Mouse (Mus musculus) adrenal gland, adult 18-20 months (tissue): ENCODE results near the gene Dmd. TPM values are rescaled to one million over a fixed set of nuclear protein-coding genes. Genes with fewer than 3 reads are reported as not detected.

Source experiments
- DNase-seq, 2 experiments: peaks; one replicate each; pipeline ENCODE4 v3.0.0; 2021 to 2022; ENCODE audit warnings: low spot score in 2 of 2
- total RNA-seq, 2 experiments: library from RNA; stranded (reverse); gene quantifications; 1 replicate in 1 of 2; 2 replicates in 1 of 2; pipeline ENCODE4 v1.2.3; 2021

Gene Dmd
- total RNA-seq, 2 experiments from 2014 or later = 22.2 to 80.6 TPM

GRCm38 (mm10) chrX:84332177-84332576 lies 1383.5 kb downstream of the Dmd start:
- DNase-seq = no peak

DNA sequence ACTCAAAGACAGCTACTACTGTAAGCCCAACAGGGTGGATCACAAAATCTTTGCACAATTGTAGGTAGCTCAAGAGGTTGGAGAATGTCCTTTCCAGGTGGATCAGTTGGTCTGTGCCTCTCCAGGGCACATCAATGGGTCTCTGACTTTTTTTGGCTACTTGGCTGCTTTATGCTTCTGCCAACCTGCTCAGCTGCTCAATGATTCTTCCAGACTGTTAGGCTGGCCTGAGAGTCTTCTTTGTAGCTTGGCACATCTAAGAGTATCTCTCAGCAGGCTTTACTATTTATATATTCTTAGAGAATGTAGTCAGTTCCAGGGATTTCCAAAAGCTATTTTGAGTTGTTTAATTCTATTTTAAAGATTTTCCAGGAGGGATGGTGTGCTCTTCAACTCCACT lies 1416.3 kb downstream of the Dmd start:
- no peak for DNase-seq

DNA sequence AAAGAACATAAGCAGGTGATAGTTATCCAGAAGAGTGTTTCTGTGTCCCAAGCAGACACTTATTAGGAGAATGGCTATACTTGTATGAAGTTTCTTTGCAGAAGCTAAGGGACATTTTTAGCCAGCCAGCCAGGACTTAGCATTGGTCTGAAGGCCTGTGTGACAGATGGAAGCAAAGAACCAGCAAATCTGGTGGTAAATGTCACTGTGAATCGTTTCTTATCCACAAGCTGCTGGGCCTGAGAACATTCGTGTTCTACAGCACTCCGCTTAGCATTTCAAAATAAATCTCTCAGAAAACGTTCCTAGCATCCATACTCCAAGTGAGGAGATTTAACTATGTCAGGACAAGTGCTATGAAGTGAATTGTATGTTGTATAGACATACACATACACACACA lies 1486.9 kb downstream of the Dmd start:
- DNase-seq = no peak

- no peak for DNase-seq
These were observed 1487.9 kb downstream of the Dmd start for GRCm38 (mm10) chrX:84436556-84436955.

- no peak for DNase-seq
These were observed 1494.3 kb downstream of the Dmd start for GRCm38 (mm10) chrX:84442996-84443395.

DNA sequence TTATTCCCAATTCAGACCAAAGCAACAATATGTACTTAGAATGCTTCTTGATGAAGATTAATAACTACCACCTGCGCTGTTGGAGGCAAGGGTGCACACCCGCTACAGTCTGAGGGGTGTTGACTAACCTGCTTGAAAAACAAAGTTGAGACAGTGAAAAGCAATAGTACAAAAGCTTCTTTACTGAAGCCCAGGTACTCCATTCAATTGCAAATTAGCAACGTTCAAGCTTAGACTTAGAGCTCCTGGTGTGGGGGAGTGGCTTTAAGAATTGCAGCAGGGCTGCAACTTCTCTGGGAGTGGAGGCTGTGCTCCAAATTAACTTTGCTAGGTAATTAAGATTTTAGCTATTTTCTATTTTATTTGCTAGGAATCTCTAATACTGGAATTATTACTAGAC lies 1495.3 kb downstream of the Dmd start:
- no peak for DNase-seq

DNA sequence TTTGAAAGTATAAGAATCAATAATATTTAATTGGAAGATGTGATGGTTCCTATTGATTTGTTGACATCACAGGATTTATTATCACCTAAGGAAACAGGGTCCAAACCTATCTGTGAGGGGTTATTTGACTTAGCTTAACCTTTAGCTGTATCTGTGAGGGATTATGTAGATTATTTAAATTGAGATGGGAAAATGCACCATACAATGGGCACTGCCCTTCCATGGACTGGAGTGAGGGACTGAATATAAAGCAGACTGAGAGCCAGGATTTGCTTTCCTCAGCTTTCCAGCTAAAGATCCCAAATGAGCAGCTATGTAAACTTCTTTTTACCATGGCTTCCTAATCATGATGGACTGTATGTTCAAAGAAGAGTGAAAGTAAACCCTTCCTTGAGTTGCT lies 1496.0 kb downstream of the Dmd start:
- no peak for DNase-seq

DNA sequence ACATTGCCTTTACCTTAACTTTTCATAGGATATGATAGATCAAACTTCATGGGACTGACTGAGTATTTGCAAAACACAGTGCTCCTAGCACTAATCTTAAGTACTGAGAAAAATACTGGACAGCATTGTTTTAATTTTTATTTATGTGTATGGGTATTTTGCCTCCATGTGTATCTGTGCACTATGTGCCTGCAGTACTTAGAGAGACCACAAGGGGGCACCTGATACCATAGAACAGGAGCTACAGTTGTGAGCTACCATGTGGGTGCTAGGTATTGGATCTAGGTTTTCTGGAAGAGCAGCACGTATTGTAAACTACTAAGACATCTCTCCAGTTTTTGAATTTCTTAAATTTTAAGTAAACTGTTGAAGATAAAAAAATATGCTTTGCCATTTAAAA lies 1505.8 kb downstream of the Dmd start:
- DNase-seq = peak in 1 of 2 experiments; percentile 15

DNA sequence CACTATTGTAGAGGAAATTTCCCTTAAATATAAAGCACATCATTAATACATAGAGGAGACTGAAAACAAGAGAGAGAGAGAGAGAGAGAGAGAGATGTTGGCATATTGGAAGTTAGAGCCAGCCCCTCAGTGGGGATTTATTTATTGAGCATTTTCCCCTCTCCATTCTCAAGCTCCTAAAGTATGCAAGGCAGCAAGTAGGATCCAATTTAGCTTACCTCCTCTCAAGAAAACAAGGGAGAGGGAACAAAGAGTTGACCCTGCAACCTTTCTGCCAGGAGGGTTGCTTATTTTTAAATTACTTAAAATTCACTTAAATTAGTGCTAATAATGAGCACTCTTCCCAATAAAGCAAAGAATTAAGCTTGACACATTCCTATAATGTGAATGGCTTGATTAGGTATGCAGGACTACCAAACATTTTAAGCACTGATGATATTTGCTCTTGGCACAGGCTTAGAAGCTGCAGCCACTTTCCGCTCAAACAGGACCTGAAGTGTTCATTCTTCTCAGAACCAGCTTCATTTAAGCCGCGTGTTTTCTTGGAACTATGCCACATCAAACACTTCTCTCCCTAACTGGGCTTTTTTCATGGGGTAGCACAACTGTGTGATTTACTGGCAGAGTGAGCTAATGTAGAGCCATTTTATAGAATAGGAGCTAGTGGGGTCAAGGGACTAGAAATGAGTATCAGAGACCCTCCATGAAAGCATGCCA lies 1566.1 kb downstream of the Dmd start:
- DNase-seq = no peak

DNA sequence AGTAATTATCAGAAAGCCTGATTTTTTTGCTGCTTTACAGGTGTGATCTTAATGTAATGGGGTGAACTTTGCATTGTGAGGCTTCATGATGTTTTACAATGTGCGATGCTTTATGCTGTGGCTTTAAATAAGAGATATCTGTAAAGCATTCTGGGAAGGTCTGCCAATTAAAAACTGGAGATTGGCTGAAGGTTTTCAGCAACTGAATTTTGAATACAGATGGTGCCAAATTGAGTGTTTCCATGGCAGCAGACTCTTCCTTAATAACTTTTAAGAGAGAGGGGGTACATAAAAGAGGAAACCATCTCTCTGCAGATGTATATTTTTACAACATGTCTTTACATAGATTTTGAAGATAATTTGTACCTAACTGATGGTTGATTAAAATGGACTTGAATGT lies 1603.3 kb downstream of the Dmd start:
- DNase-seq = no peak

DNA sequence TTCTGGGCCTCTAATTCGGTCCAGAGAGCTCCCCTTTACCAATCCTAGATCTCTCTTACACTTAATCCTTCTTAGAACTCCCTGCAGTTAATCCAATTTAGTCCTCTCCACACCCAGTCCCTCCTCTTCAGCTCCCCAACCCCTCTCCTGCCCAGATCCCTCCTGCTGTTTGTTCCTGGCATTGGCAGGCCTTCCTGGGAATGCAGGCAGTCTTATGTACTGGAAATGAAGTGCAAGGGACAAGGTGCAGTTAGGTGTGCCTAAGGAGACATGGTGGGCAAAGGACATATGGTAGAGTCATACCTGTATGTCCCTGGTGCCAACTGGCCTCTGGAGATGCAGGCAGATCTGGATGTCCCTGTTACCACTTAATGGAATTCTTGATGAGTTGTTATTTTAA lies 1604.8 kb downstream of the Dmd start:
- DNase-seq = no peak

DNA sequence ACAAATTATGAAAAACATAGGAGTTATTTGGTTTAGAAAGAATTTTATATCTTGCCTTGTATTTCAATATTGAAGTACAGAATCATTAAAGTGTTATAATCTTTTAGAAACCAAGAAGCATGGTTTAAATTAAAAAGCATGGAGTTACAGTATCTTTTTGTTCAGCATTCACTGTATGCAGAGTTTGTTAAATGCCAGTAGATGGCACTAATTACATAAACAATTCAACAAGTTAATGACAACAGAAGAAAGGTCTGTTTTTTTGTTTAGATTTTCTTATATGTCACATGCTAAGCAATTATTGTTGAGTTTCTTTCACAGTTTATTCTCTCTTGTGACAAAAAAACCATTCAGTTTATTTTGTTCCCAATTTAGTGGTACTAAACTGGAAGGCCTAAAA lies 1649.8 kb downstream of the Dmd start:
- DNase-seq = no peak

DNA sequence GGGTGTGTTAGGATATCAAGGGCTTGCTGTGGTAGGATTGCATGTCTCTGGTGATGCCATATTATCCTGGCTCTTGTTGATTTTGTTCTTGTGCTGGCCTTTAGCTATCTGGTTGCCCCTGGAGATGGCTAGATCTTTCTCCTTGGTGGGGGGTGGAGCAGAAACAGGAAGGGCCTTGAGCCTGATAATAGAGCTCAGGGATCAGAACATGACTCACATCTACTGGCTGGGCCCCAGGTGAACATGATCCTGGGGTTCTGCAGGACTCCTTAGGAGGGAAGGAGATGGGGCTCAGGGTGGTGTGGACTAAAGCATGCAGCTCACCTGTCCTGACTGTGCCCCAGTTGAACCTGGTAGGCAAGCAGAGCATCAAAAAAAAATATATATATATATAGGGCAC lies 1691.8 kb downstream of the Dmd start:
- peak in 1 of 2 experiments; percentile 2 for DNase-seq

DNA sequence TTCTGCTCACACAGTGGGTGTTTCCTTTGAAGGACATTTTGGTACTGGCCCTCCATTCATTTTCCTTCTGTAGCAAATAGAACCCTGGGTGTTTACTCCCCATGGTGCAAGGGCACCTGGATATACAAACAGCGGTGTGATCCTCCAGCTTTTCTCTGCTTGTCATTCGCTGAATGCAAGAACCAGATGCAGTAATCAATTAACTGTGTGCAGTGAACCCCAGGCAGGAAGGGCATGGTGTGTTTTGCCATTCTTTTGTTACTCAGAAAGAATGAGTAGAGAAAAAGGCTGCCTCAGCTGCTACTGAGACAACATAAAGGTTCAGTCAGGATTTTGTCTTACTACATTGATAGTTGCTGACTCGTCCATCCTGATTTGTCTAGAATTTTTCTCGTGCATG lies 1799.0 kb downstream of the Dmd start:
- DNase-seq = no peak

DNA sequence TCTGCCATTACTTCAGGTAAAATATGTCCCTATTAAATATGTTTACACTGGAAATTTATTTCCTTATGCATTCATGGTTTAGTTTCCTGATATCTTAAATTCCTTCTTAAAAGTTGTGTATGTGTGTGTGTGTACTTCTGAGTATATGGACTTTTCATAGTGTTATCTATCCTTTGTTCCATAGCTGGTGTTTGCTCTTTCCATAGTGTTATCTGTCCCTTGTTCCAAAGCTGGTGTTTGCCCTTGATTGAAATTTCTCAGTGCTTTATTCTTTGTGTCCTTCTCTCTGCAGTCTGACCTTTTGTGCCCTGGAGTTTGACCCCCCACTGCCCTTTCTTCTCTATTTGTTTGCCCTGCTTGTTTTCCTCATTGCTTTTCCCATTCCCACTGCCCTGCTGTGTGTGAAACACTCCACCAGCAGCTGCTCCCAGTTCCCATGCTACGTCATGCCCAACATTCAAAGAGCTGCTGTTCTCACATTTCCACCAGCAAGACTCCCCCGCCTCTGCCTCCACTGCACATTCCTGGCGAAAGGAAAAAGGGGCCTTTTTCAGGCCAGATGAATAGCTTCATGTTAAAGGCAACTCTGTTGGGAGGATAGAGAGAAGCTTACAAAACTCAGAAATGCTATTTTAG lies 1911.5 kb downstream of the Dmd start:
- no peak for DNase-seq

DNA sequence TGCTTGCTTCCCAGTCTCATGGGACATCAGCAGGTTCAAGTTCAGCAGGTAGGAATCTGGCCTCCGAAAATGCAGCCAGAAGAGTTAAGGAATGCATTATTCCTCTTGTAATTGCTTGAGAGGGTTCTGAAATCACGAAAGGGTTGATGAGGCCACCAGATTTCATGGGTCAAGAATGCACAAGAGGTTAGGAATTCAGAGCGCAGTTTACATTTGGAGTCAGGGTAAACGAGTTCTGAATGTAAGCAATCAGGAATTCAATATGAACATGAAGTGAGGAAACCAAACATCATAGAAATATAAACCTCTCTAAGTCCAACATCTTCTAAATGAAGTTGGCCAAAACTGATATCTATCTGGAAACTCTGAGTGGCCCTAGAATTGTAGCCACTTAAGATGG lies 1924.4 kb downstream of the Dmd start:
- no peak for DNase-seq

DNA sequence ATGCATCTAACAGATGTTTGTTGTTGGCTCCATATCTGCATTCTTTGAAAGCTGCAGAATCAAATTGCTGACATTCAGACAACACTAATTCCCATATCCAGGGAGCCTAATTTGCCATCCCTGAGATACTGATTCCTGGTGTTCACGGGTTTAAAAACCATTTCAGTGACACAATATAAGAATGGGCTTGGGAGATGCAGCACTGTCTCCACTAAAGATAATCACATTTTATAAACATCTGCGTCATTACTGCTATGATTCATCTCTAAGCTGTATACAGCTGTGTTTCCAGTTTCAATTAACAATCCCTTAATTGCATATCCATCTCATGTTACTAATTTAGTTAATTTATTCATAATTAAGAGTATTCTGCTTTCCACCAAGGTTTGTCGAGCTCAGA lies 1929.5 kb downstream of the Dmd start:
- no peak for DNase-seq

DNA sequence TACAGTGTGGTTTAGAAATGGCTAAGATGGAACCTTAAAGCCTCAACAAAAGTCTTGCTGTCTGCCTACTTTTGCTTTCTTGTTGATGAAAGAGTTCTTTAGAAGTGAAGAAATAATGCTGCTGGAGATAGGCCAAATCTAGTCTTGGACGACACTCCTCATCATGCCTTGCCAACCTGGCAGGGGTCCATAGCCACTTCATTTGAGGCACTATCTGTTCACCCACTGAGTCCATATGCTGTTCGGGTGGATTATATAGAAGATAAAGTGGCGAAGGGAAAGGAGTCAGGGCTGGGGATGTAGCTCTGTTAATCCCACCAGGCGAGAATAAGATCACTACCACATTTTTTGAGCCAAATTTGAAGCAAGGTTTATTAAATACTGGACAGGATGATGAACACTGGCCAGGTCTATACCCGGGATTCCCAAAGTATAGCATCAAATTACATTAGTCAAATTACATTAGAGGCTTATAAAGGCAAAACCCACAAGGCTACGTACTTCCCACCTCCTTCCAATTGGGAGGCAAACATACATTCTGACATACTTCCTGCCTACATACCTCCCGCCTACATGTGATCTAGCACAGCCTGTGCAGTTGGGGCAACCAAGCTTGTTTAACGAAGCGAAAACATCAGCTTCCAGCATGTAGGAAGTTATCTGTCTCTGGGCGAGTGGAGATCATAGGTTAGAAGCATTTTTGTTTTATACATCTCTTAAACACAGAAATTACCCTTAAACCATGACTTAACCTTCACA lies 1984.2 kb downstream of the Dmd start:
- no peak for DNase-seq

DNA sequence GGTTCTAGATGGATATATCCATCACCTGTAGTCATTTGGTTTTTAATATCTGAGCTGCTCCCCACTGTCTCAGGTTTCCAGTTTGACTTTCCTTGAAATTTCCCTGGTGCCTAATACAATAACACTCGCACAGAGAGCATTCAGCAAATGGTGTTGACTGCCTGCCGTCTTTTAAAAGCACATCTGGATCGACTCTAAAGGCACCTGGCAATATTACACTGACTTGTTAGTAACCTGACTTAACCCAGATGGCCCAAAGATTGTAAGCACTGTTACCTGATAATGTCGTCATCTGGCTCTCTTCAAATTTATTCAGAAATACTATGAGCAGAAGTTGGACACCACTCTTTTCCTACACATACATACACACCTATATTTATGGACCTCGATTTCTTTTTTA lies 2011.9 kb downstream of the Dmd start:
- DNase-seq = no peak

DNA sequence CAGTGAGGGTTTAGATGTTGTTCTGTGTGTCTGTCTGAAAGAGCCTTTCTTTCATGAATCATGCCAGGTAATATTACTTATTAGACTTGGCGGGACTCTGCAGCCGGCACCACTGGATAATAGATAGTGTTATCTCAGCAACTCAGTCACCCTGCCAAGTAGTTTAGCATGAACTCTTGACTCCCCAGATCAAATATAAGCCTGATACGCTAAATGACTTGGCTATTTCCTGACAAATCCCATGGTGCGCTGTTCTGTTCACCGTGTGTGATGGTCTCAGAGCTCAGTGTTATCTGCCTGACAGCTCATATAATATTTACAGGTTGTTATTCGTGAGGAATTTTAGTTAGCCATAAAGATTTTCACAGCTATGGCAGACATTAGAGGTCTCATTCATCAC lies 2012.3 kb downstream of the Dmd start:
- no peak for DNase-seq

DNA sequence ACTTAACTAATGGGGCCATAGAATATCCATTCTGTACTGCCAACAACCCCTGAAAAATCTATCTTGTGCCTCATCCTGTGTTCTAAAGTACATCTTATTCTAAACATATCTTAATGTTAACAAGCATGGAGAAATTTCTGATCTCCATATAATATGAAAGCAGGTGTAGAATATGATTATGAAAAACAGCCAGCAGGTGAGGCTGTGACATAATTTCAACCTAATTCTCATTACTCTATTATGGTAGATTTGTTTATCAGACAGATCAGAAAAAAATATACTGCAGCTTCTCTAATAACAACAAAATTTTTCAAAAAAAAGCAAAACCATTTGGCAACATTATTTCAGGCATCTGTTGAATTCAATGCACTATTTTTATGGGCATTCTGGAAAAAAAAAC lies 2059.6 kb downstream of the Dmd start:
- no peak for DNase-seq

DNA sequence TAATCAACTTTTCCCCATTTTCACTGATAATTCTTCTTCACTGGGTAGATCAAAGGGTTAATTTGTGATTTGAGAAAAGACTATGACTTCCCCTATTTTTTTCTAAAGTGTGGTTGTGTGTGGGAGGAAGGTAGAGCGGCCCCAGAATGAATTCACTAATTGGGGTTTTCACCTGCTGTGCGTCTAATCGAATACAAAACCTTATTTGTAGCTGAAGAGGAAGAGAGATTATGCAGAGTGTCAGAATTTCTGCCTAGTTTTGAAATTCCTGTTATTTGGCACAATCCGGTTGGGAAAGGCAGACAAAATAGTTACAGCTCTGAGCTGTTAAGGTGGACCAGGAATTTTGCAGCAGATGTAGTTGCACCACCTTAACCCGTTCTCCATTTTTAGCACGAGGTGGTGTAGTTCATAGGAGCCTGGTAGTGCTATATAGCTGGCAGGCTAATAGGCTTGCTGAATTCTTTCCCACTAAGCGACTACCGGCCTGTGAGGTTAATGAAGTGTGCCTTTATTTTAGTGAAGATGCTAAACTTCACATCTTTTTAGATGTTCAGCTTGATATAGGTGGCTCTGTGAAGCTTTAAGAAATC lies 2092.9 kb downstream of the Dmd start:
- no peak for DNase-seq
